Mouse (Mus musculus): Measurements from ENCODE around the gene Endov.

- TF ChIP-seq CTCF (IDR thresholded peaks at IDR 0.05; ENCODE audit: insufficient read depth, low read length) (no peak), POLR2A (IDR thresholded peaks at IDR 0.05; ENCODE audit: borderline replicate concordance, extremely low read depth, low read depth, low read length) (no peak)
These were observed 16.6 kb downstream of the Endov start for GRCm38 (mm10) chr11:119507772-119508171.

Measured in lung, adult 2 months (tissue).